Mouse (Mus musculus) heart, postnatal 0 days (tissue): ENCODE results near the gene Fuca1.

Source experiments
- CTCF ChIP-seq: IDR thresholded peaks from 2 replicates; pipeline ENCODE4 v1.5.1; 2016; ENCODE audit warnings: antibody characterized with exemption, control low read depth, low read depth
- EP300 ChIP-seq: IDR thresholded peaks from 2 replicates; pipeline ENCODE4 v1.6.1; 2016; ENCODE audit warnings: antibody characterized with exemption, low read depth

GRCm38 (mm10) chr4:135966283-135966682, 45.7 kb downstream of the Fuca1 start:
- no peak for TF ChIP-seq EP300
- TF ChIP-seq CTCF = no peak
